Mouse (Mus musculus) cerebellum, adult 2 months (tissue): ENCODE data around the gene Pitpna. TPM values are rescaled to one million over a fixed set of nuclear protein-coding genes. Genes with fewer than 3 reads are reported as not detected.

Source experiments
- DNase-seq, 2 experiments: peaks; one replicate each; pipeline ENCODE4 v3.0.0; 2021
- H3K27ac ChIP-seq: fragments of 200-500 bp; 2 replicates; pipeline ENCODE4 v1.5.1; 2012; ENCODE audit warnings: low read length, control low read depth, inconsistent platforms; ENCODE audit not compliant: insufficient read depth
- H3K27me3 ChIP-seq: fragments of 200-500 bp; 2 replicates; pipeline ENCODE4 v1.6.1; 2012; ENCODE audit warnings: inconsistent platforms, mild to moderate bottlenecking, low read length, moderate library complexity; ENCODE audit not compliant: control insufficient read depth, insufficient read depth
- H3K4me1 ChIP-seq: fragments of 200-500 bp; 2 replicates; pipeline ENCODE4 v1.6.1; 2011; ENCODE audit warnings: low read length; ENCODE audit not compliant: control insufficient read depth, insufficient read depth
- H3K4me3 ChIP-seq: fragments of 200-500 bp; replicated peaks from 2 replicates; pipeline ENCODE3; 2011; ENCODE audit warnings: mild to moderate bottlenecking, low read depth, low read length, control low read depth; ENCODE audit not compliant: insufficient read depth
- CTCF ChIP-seq: fragments of 200-500 bp; IDR thresholded peaks from 2 replicates; pipeline ENCODE4 v1.5.1; 2011; ENCODE audit warnings: low read depth, mild to moderate bottlenecking, control low read depth, low read length, moderate library complexity, borderline replicate concordance; ENCODE audit not compliant: insufficient read depth
- POLR2A ChIP-seq: fragments of 200-500 bp; IDR thresholded peaks from 2 replicates; pipeline ENCODE4 v1.6.1; 2011; ENCODE audit warnings: low read length, control low read depth, borderline replicate concordance; ENCODE audit not compliant: insufficient read depth
- WGBS: fragments of 180-500 bp; shearing (Covaris S2); methylation state at CpG from one replicate; pipeline ENCODE4 v1.1.7; 2018; 5-methylcytosine and 5-hydroxymethylcytosine counted together
- polyA plus RNA-seq: library from polyadenylated mRNA; depleted of rRNA; stranded (reverse); fragments of >200 nt; gene quantifications from 2 replicates; pipeline ENCODE4 v1.2.3, GENCODE M21; 2012

The Pitpna gene
- polyA plus RNA-seq, 1 experiment, result 319 TPM

- Histone ChIP-seq H3K4me3 (no peak overlapping the region), H3K4me1 (peaks cover 17% of the 10 kb centered on the region), H3K27ac (no peak overlapping the region; the same call in 1 of the 2 replicates), H3K27me3 (no peaks in the 10 kb centered on the region)
- 52% methylated on average over 14 of the region's 14 CpGs for WGBS
- peak in 1 of 2 experiments; percentile 53 for DNase-seq
- TF ChIP-seq POLR2A (no peak), CTCF (no peak)
These were observed 71.3 kb downstream of the Pitpna start for GRCm38 (mm10) chr11:75658996-75659750.

- no peak for DNase-seq
These were observed 72.2 kb downstream of the Pitpna start for GRCm38 (mm10) chr11:75660081-75660590.

GRCm38 (mm10) chr11:75660941-75661800 lies 73.3 kb downstream of the Pitpna start:
- Histone ChIP-seq H3K4me3 (no peak overlapping the region), H3K4me1 (peaks cover 12% of the 10 kb centered on the region), H3K27ac (no peak overlapping the region), H3K27me3 (no peaks in the 10 kb centered on the region)
- DNase-seq, result no peak
- 89% methylated on average over 21 of the region's 21 CpGs for WGBS
- TF ChIP-seq CTCF (no peak), POLR2A (no peak)

More at GRCm38 (mm10) chr11:75660081-75660590, 72.2 kb downstream of the Pitpna start:
- Histone ChIP-seq H3K4me3 (no peak overlapping the region), H3K27ac (no peak overlapping the region), H3K27me3 (no peaks in the 10 kb centered on the region), H3K4me1 (peaks cover 13% of the 10 kb centered on the region)
- TF ChIP-seq POLR2A, result no peak
- no peak for TF ChIP-seq CTCF
- 86% methylated on average over 12 of the region's 12 CpGs for WGBS

- DNase-seq, result no peak
- TF ChIP-seq POLR2A (no peak), CTCF (no peak)
- H3K27ac ChIP-seq, result no peak overlapping the region
- 94% methylated on average over 7 of the region's 7 CpGs for WGBS
- H3K27me3 ChIP-seq, result no peaks in the 10 kb centered on the region
- no peak overlapping the region for H3K4me3 ChIP-seq
- peaks cover 7% of the 10 kb centered on the region for H3K4me1 ChIP-seq
These were observed 74.2 kb downstream of the Pitpna start for GRCm38 (mm10) chr11:75662131-75662530.

GRCm38 (mm10) chr11:75666296-75666695 lies 78.4 kb downstream of the Pitpna start:
- Histone ChIP-seq H3K4me3 (no peak overlapping the region), H3K27me3 (no peaks in the 10 kb centered on the region), H3K4me1 (no peaks in the 10 kb centered on the region), H3K27ac (no peak overlapping the region)
- no peak for DNase-seq
- TF ChIP-seq CTCF, result no peak
- TF ChIP-seq POLR2A, result no peak
- 97% methylated on average over 6 of the region's 6 CpGs for WGBS

GRCm38 (mm10) chr11:75668621-75669020 lies 80.7 kb downstream of the Pitpna start:
- WGBS, result 74% methylated on average over 3 of the region's 3 CpGs
- Histone ChIP-seq H3K4me3 (no peak overlapping the region), H3K4me1 (no peaks in the 10 kb centered on the region), H3K27me3 (no peaks in the 10 kb centered on the region), H3K27ac (no peak overlapping the region)
- DNase-seq, result no peak
- no peak for TF ChIP-seq POLR2A
- no peak for TF ChIP-seq CTCF

- no peak overlapping the region for H3K27ac ChIP-seq
- no peaks in the 10 kb centered on the region for H3K27me3 ChIP-seq
- H3K4me3 ChIP-seq, result no peak overlapping the region
- no peaks in the 10 kb centered on the region for H3K4me1 ChIP-seq
- WGBS, result 85% methylated on average over 11 of the region's 11 CpGs
- TF ChIP-seq POLR2A, result no peak
- TF ChIP-seq CTCF, result no peak
- DNase-seq, result no peak
These were observed 81.4 kb downstream of the Pitpna start for GRCm38 (mm10) chr11:75669176-75669852.
